Mouse (Mus musculus) lung, adult 2 months (tissue): Measurements from ENCODE around the gene Ppp1r11.

Experiments used
- CTCF ChIP-seq: fragments of 200-500 bp; IDR thresholded peaks from 2 replicates; pipeline ENCODE4 v1.5.1; 2011; ENCODE audit warnings: mild to moderate bottlenecking, low read length, control low read depth; ENCODE audit not compliant: insufficient read depth
- POLR2A ChIP-seq: fragments of 200-500 bp; IDR thresholded peaks from 2 replicates; pipeline ENCODE4 v1.6.1; 2011; ENCODE audit warnings: low read depth, mild to moderate bottlenecking, control low read depth, low read length, borderline replicate concordance; ENCODE audit errors: extremely low read depth

DNA sequence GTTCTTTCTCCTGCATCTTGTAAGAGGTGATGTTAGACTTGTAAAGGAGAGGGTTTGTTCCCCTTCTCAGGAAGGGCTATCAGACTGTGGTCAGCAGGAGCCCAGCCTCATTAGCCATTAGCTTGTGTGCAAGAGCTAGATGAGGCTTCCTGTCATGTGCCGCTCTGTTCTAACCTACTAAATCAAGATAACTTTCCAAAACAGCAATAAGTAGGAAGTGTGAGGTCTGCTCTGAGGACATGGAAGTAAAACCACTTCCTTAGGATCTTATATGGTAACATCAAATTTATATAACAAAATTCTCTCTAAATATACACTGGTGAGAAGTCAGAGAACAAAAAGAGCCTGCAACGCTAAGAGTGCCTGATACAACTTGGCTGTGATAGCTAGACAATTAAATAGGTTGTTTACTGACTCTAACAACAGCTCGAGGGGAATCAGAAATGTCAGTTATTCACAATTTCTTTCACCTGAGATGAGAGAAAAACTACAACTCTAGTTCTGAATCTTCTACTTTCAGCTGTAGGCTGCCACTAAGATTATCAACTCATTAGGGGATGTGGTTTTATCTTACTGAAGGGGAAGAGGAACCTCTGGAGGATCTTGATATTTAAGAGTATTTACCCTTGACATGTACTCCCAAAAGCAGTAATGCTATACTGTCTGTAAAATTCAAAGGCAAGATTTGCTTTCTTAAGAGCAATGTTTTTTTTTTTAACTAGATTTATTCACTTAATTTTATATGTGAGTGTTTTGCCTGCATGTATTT lies 41.0 kb upstream of the Ppp1r11 start:
- TF ChIP-seq CTCF (no peak), POLR2A (no peak)
